Mouse (Mus musculus) intestine, embryonic 16.5 days (tissue): ENCODE data around the gene Pawr. TPM values are rescaled to one million over a fixed set of nuclear protein-coding genes. Genes with fewer than 3 reads are reported as not detected.

Source experiments
- ATAC-seq: fragments of 200-750 bp; cut with Nextera tagmentation; 2 replicates; pipeline ENCODE4 v1.8.0; 2017; ENCODE audit warnings: moderate TSS enrichment, moderate library complexity
- H3K27ac ChIP-seq: fragments of 300-500 bp; sonication (generic); 2 replicates; pipeline ENCODE4 v1.5.1; 2014; ENCODE audit warnings: mild to moderate bottlenecking, low read length
- H3K27me3 ChIP-seq: fragments of 300-500 bp; sonication (generic); replicated peaks from 2 replicates; pipeline ENCODE4 v1.6.1; 2014; ENCODE audit warnings: low read length, control low read depth, mixed read lengths; ENCODE audit not compliant: control insufficient read depth, insufficient read depth
- H3K36me3 ChIP-seq: fragments of 300-500 bp; sonication (generic); 2 replicates; pipeline ENCODE4 v1.6.1; 2014; ENCODE audit warnings: low read length, control low read depth; ENCODE audit not compliant: control insufficient read depth, insufficient read depth
- H3K4me1 ChIP-seq: fragments of 300-500 bp; sonication (generic); 2 replicates; pipeline ENCODE4 v1.6.1; 2014; ENCODE audit warnings: low read length, control low read depth, mixed read lengths; ENCODE audit not compliant: control insufficient read depth, insufficient read depth
- H3K4me2 ChIP-seq: fragments of 300-500 bp; sonication (generic); 2 replicates; pipeline ENCODE4 v1.6.1; 2014; ENCODE audit warnings: low read depth, low read length, control low read depth
- H3K4me3 ChIP-seq: fragments of 300-500 bp; sonication (generic); 2 replicates; pipeline ENCODE4 v1.5.1; 2014; ENCODE audit warnings: mild to moderate bottlenecking, low read length
- H3K9ac ChIP-seq: fragments of 300-500 bp; sonication (generic); 2 replicates; pipeline ENCODE4 v1.6.1; 2014; ENCODE audit warnings: low read depth, low read length
- H3K9me3 ChIP-seq: fragments of 300-500 bp; sonication (generic); 2 replicates; pipeline ENCODE4 v1.6.1; 2016; ENCODE audit warnings: low read length, control low read depth; ENCODE audit not compliant: control insufficient read depth
- WGBS: fragments of 180-500 bp; shearing (Covaris S2); extraction: QIAGEN DNeasy Blood & Tissue Kit; methylation state at CpG from one replicate; pipeline ENCODE4 v1.1.7; 2014; 5-methylcytosine and 5-hydroxymethylcytosine counted together
- polyA plus RNA-seq: library from polyadenylated mRNA; unstranded; fragments of >200 nt; fragmentation: Nextera tagmentation; extraction: Ambion mirVana; gene quantifications from 2 replicates; pipeline ENCODE4 v1.2.1, GENCODE M21; 2015

The Pawr gene
- polyA plus RNA-seq, 1 experiment from 2014 or later, result 4.5 TPM

GRCm38 (mm10) chr10:108332571-108333541 lies 935 bp downstream of the Pawr start:
- Histone ChIP-seq H3K27ac (peak overlapping the region; percentile 92), H3K27me3 (no peaks in the 10 kb centered on the region), H3K4me3 (peak overlapping the region; percentile 88), H3K4me1 (peaks cover 18% of the 10 kb centered on the region), H3K9ac (peak overlapping the region; percentile 86), H3K9me3 (no peaks in the 10 kb centered on the region), H3K4me2 (peak overlapping the region; percentile 64), H3K36me3 (peaks cover 3% of the 10 kb centered on the region; the same call in 1 of the 2 replicates)
- WGBS, result under 1% methylated on average over 128 of the region's 129 CpGs
- ATAC-seq, result peak; percentile 53

- WGBS, result 5% methylated on average over 12 of the region's 12 CpGs
Observed at GRCm38 (mm10) chr10:108333642-108334041, 1.7 kb downstream of the Pawr start.

GRCm38 (mm10) chr10:108334096-108334495 lies 2.2 kb downstream of the Pawr start:
- peaks cover 3% of the 10 kb centered on the region; the same call in 1 of the 2 replicates for H3K36me3 ChIP-seq
- H3K27me3 ChIP-seq, result no peaks in the 10 kb centered on the region
- 33% methylated on average over 1 of the region's 1 CpGs for WGBS
- peak overlapping the region; percentile 64; the same call in 1 of the 2 replicates for H3K4me2 ChIP-seq
- H3K4me3 ChIP-seq, result peak overlapping the region; percentile 88; the same call in 1 of the 2 replicates
- ATAC-seq, result no peak
- no peak overlapping the region for H3K27ac ChIP-seq
- H3K4me1 ChIP-seq, result peaks cover 18% of the 10 kb centered on the region
- no peak overlapping the region for H3K9ac ChIP-seq
- H3K9me3 ChIP-seq, result no peaks in the 10 kb centered on the region

More at GRCm38 (mm10) chr10:108333642-108334041, 1.7 kb downstream of the Pawr start:
- H3K4me2 ChIP-seq, result peak overlapping the region; percentile 64
- peaks cover 3% of the 10 kb centered on the region; the same call in 1 of the 2 replicates for H3K36me3 ChIP-seq
- peak overlapping the region; percentile 86 for H3K9ac ChIP-seq
- peak overlapping the region; percentile 88 for H3K4me3 ChIP-seq
- H3K4me1 ChIP-seq, result peaks cover 18% of the 10 kb centered on the region
- no peaks in the 10 kb centered on the region for H3K27me3 ChIP-seq
- H3K27ac ChIP-seq, result no peak overlapping the region
- no peaks in the 10 kb centered on the region for H3K9me3 ChIP-seq
- ATAC-seq, result no peak

- Histone ChIP-seq H3K9me3 (no peaks in the 10 kb centered on the region), H3K27me3 (no peaks in the 10 kb centered on the region), H3K27ac (no peak overlapping the region), H3K9ac (no peak overlapping the region), H3K4me2 (no peak overlapping the region), H3K4me3 (no peak overlapping the region), H3K36me3 (peaks cover 3% of the 10 kb centered on the region; the same call in 1 of the 2 replicates), H3K4me1 (peaks cover 15% of the 10 kb centered on the region)
- WGBS, result 82% methylated on average over 10 of the region's 10 CpGs
- ATAC-seq, result no peak
Observed at GRCm38 (mm10) chr10:108335736-108336292, 3.9 kb downstream of the Pawr start.

GRCm38 (mm10) chr10:108336581-108336980 lies 4.7 kb downstream of the Pawr start:
- Histone ChIP-seq H3K27me3 (no peaks in the 10 kb centered on the region), H3K4me3 (no peak overlapping the region), H3K9me3 (no peaks in the 10 kb centered on the region), H3K36me3 (peaks cover 3% of the 10 kb centered on the region; the same call in 1 of the 2 replicates), H3K4me1 (peaks cover 11% of the 10 kb centered on the region), H3K9ac (no peak overlapping the region), H3K4me2 (no peak overlapping the region), H3K27ac (no peak overlapping the region)
- WGBS, result 78% methylated on average over 9 of the region's 9 CpGs
- ATAC-seq, result no peak

DNA sequence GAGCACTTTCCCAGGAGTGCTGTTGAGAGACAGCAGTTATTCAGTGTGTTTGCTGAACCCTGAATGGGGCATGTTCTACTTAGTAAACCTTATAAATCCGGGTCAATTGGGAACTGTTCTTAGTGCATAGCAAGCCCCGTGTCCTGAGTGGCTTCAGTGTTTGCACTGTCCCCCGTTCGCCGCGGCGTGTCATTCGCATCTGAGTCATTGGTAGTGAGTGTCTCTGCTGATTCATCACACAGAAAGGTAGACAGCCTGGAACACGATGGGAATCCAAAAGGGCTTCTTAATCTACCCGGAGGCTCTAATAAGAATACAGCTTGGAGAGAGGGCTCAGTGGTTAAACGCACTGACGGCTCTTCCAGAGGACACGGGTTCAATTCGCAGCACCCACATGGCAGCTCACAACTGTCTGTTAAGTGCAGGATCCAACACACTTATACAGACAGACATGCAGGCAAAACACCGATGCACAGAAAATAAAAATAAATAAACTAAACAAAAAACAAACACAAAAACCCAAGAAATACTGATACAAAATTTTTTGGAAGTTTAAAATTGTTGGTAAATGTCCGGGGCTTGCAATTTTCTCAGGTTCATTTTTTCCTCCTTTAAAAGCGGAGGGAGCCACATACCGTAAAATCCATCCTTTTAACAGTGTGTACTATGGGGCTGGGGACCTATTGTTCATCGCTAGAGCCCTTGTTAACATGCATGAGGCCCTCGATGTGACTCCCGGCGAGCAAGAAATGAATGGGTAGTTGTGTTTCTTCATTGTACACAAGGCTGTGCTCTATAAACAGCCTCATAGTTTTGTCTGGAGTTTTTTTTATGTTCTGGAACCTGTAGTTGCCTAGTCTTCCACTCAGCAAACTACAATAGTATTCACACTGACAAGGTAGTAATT lies 6.4 kb downstream of the Pawr start:
- Histone ChIP-seq H3K4me2 (no peak overlapping the region), H3K4me3 (no peak overlapping the region), H3K36me3 (peaks cover 3% of the 10 kb centered on the region; the same call in 1 of the 2 replicates), H3K9me3 (no peaks in the 10 kb centered on the region), H3K27ac (no peak overlapping the region), H3K4me1 (peaks cover 11% of the 10 kb centered on the region), H3K9ac (no peak overlapping the region), H3K27me3 (no peaks in the 10 kb centered on the region)
- WGBS, result 82% methylated on average over 22 of the region's 22 CpGs
- ATAC-seq, result no peak

- Histone ChIP-seq H3K4me1 (peaks cover 9% of the 10 kb centered on the region), H3K27ac (no peak overlapping the region), H3K9ac (no peak overlapping the region), H3K4me3 (no peak overlapping the region), H3K4me2 (no peak overlapping the region), H3K9me3 (no peaks in the 10 kb centered on the region), H3K36me3 (peaks cover 3% of the 10 kb centered on the region; the same call in 1 of the 2 replicates), H3K27me3 (no peaks in the 10 kb centered on the region)
- ATAC-seq, result no peak
- WGBS, result 89% methylated on average over 5 of the region's 5 CpGs
Observed at GRCm38 (mm10) chr10:108339118-108339517, 7.2 kb downstream of the Pawr start.

DNA sequence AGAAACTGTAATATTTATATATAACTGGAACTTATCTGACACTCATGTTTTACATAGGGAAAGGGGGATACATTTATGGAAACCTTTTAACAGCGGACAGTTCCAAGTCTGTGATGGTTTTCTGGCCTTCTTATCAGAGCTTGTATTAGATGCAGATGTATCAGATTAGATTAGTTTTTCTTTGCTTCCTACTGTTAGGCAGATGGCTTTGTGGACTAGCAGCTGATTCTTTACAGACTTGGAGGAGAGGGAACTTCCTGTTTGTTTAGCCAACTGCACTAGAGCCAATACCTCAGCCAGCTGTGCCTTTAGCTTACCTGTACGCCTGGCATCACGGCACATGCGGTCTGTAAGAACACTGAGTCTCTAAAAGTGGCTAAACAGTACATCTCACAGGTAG lies 8.0 kb downstream of the Pawr start:
- H3K4me1 ChIP-seq, result peaks cover 10% of the 10 kb centered on the region; the same call in 1 of the 2 replicates
- H3K36me3 ChIP-seq, result peaks cover 3% of the 10 kb centered on the region; the same call in 1 of the 2 replicates
- H3K4me3 ChIP-seq, result no peak overlapping the region
- H3K27ac ChIP-seq, result no peak overlapping the region
- no peak overlapping the region for H3K4me2 ChIP-seq
- 90% methylated on average over 4 of the region's 4 CpGs for WGBS
- no peak for ATAC-seq
- no peaks in the 10 kb centered on the region for H3K27me3 ChIP-seq
- no peaks in the 10 kb centered on the region for H3K9me3 ChIP-seq
- no peak overlapping the region for H3K9ac ChIP-seq
